Mouse (Mus musculus) limb, embryonic 14.5 days (tissue): ENCODE measurements around the gene Ror1. TPM values are rescaled to one million over a fixed set of nuclear protein-coding genes. Genes with fewer than 3 reads are reported as not detected.

ENCODE experiments used
- ATAC-seq: fragments of 200-750 bp; cut with Nextera tagmentation; 2 replicates; pipeline ENCODE4 v1.8.0; 2017; ENCODE audit warnings: low read depth, moderate number of reproducible peaks, moderate TSS enrichment; ENCODE audit not compliant: low FRiP score
- DNase-seq: peaks from one replicate; pipeline ENCODE4 v3.0.0-alpha.2; 2015; ENCODE audit warnings: low spot score
- H3K27ac ChIP-seq: fragments of 300-500 bp; sonication (generic); replicated peaks from 2 replicates; pipeline ENCODE4 v1.5.1; 2014; ENCODE audit warnings: low read depth, mild to moderate bottlenecking, low read length, moderate library complexity, mixed read lengths
- H3K27me3 ChIP-seq: fragments of 300-500 bp; sonication (generic); 2 replicates; pipeline ENCODE4 v1.6.1; 2014; ENCODE audit warnings: low read length, mixed read lengths; ENCODE audit not compliant: control insufficient read depth, insufficient read depth
- H3K36me3 ChIP-seq: fragments of 300-500 bp; sonication (generic); 2 replicates; pipeline ENCODE4 v1.6.1; 2014; ENCODE audit warnings: mild to moderate bottlenecking, low read length, moderate library complexity, mixed read lengths; ENCODE audit not compliant: control insufficient read depth, insufficient read depth
- H3K4me1 ChIP-seq: fragments of 300-500 bp; sonication (generic); 2 replicates; pipeline ENCODE4 v1.6.1; 2014; ENCODE audit warnings: antibody characterized with exemption, low read length, mixed read lengths; ENCODE audit not compliant: control insufficient read depth, insufficient read depth
- H3K4me2 ChIP-seq: fragments of 300-500 bp; sonication (generic); replicated peaks from 2 replicates; pipeline ENCODE4 v1.6.1; 2014; ENCODE audit warnings: low read depth, mild to moderate bottlenecking, low read length, moderate library complexity; ENCODE audit not compliant: severe bottlenecking
- H3K4me3 ChIP-seq: fragments of 300-500 bp; sonication (generic); replicated peaks from 2 replicates; pipeline ENCODE4 v1.5.1; 2014; ENCODE audit warnings: low read length
- H3K9ac ChIP-seq: fragments of 300-500 bp; sonication (generic); 2 replicates; pipeline ENCODE4 v1.6.1; 2014; ENCODE audit warnings: mild to moderate bottlenecking, low read depth, low read length, moderate library complexity; ENCODE audit not compliant: severe bottlenecking
- H3K9me3 ChIP-seq: fragments of 300-500 bp; sonication (generic); 2 replicates; pipeline ENCODE4 v1.6.1; 2016; ENCODE audit warnings: low read length; ENCODE audit not compliant: control insufficient read depth
- POLR2A ChIP-seq: fragments of 200-500 bp; IDR thresholded peaks from 2 replicates; pipeline ENCODE4 v1.8.0; 2012; ENCODE audit warnings: inconsistent platforms, mild to moderate bottlenecking, moderate library complexity, borderline replicate concordance; ENCODE audit not compliant: insufficient read depth, insufficient read length; ENCODE audit errors: extremely low read depth
- WGBS: fragments of 180-500 bp; shearing (Covaris S2); extraction: QIAGEN DNeasy Blood & Tissue Kit; methylation state at CpG from one replicate; pipeline ENCODE4 v1.1.7; 2014; 5-methylcytosine and 5-hydroxymethylcytosine counted together
- polyA plus RNA-seq, 2 experiments: library from polyadenylated mRNA; depleted of rRNA in 1 of 2; stranded (reverse) in 1 of 2; unstranded in 1 of 2; fragments of >200 nt; fragmentation: Nextera tagmentation in 1 of 2; extraction: Ambion mirVana in 1 of 2; gene quantifications; 2 replicates each; pipeline versions ENCODE4 v1.2.1 to v1.2.3; 2012 to 2014

Ror1 gene
- polyA plus RNA-seq, 2 experiments: 8.6 to 12.0 TPM

GRCm38 (mm10) chr4:100376163-100376562 is 280.6 kb downstream of the Ror1 start:
- no peak overlapping the region for H3K9ac ChIP-seq
- H3K36me3 ChIP-seq: no peaks in the 10 kb centered on the region
- ATAC-seq (no peak), DNase-seq (no peak)
- H3K4me1 ChIP-seq: no peaks in the 10 kb centered on the region
- 45% methylated on average over 6 of the region's 6 CpGs for WGBS
- no peaks in the 10 kb centered on the region for H3K9me3 ChIP-seq
- no peak for TF ChIP-seq POLR2A
- no peak overlapping the region for H3K4me3 ChIP-seq
- H3K4me2 ChIP-seq: no peak overlapping the region
- no peaks in the 10 kb centered on the region for H3K27me3 ChIP-seq
- H3K27ac ChIP-seq: no peak overlapping the region

- no peaks in the 10 kb centered on the region for H3K4me1 ChIP-seq
- 82% methylated on average over 3 of the region's 3 CpGs for WGBS
- ATAC-seq (no peak), DNase-seq (no peak)
- no peak overlapping the region for H3K4me2 ChIP-seq
- H3K9me3 ChIP-seq: no peaks in the 10 kb centered on the region
- no peak overlapping the region for H3K27ac ChIP-seq
- no peak overlapping the region for H3K9ac ChIP-seq
- no peaks in the 10 kb centered on the region for H3K36me3 ChIP-seq
- H3K27me3 ChIP-seq: no peaks in the 10 kb centered on the region
- TF ChIP-seq POLR2A: no peak
- no peak overlapping the region for H3K4me3 ChIP-seq
Measured at GRCm38 (mm10) chr4:100377231-100377630, 281.6 kb downstream of the Ror1 start.

DNA sequence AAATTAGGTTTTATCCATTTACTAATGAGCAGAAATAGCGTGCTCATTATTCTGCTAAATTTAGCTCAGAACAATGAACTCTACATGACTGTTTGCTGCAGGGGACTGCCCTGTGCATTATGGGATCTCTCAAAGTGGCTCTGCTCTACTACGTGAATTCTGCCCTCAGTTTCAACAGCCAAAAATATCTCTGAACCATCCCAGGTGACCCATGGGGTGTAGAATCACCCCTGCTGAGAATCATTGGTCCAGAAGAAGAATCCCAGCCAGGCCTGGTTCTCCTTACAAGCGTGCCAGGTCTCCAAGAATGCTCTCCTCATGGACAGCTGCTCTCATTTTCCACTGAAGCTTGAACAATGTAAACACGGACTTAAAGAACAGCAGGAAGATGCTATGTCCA is 282.4 kb downstream of the Ror1 start:
- no peaks in the 10 kb centered on the region for H3K4me1 ChIP-seq
- ATAC-seq: no peak
- 84% methylated on average over 4 of the region's 4 CpGs for WGBS
- no peak overlapping the region for H3K9ac ChIP-seq
- H3K27ac ChIP-seq: no peak overlapping the region
- no peak for DNase-seq
- H3K36me3 ChIP-seq: no peaks in the 10 kb centered on the region
- H3K4me3 ChIP-seq: no peak overlapping the region
- no peak overlapping the region for H3K4me2 ChIP-seq
- TF ChIP-seq POLR2A: no peak
- H3K9me3 ChIP-seq: no peaks in the 10 kb centered on the region
- H3K27me3 ChIP-seq: no peaks in the 10 kb centered on the region

- WGBS: 75% methylated on average over 4 of the region's 4 CpGs
- no peaks in the 10 kb centered on the region for H3K9me3 ChIP-seq
- no peaks in the 10 kb centered on the region for H3K36me3 ChIP-seq
- no peak for ATAC-seq
- H3K27ac ChIP-seq: no peak overlapping the region
- no peak overlapping the region for H3K4me3 ChIP-seq
- no peaks in the 10 kb centered on the region for H3K27me3 ChIP-seq
- H3K4me2 ChIP-seq: no peak overlapping the region
- DNase-seq: no peak
- no peak overlapping the region for H3K9ac ChIP-seq
- no peaks in the 10 kb centered on the region for H3K4me1 ChIP-seq
- TF ChIP-seq POLR2A: no peak
Measured at GRCm38 (mm10) chr4:100381760-100382159, 286.2 kb downstream of the Ror1 start.

DNA sequence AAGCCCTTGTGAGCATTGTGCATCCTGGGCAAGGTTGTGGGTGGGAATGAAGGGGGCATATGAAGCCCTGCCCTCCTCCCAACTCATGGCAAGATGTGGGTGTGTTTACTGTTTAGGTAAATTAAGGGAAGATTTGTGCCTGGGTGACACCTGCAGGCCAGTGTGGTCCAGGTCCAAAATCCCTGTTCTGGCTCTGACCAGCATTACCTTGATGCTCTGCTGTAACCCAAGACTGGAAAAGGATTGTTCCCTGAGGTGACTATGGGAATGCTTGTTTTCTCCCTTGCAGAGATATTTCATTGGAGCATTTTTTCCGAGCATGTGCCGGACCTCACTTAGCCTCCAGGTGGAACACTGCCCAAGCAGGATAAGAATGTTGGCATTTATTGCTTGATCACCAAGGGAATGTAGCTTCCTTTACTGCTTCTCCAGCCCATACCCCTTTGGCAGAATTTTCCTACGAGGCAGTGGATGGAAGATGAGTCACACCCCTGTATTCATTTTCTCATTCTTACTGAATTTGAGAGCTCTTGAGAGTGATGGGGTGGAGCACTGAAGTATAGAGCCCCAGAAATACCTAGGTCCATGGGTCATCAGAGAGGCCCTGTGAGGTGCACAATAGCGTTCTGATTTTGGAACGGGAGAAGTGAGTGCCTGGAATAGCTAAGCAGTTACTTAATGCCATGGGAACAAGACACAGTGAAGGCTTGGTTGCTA is 290.8 kb downstream of the Ror1 start:
- 72% methylated on average over 5 of the region's 5 CpGs for WGBS
- H3K4me3 ChIP-seq: no peak overlapping the region
- H3K36me3 ChIP-seq: no peaks in the 10 kb centered on the region
- DNase-seq (peak; percentile 12), ATAC-seq (no peak; the same call in 1 of the 2 replicates)
- no peaks in the 10 kb centered on the region for H3K9me3 ChIP-seq
- no peaks in the 10 kb centered on the region for H3K4me1 ChIP-seq
- H3K27ac ChIP-seq: no peak overlapping the region
- H3K9ac ChIP-seq: no peak overlapping the region
- no peaks in the 10 kb centered on the region for H3K27me3 ChIP-seq
- H3K4me2 ChIP-seq: no peak overlapping the region
- TF ChIP-seq POLR2A: no peak
